Mouse (Mus musculus) urinary bladder, postnatal 10 days (tissue): ENCODE measurements around the gene Zkscan6.

Experiments
- DNase-seq: peaks from one replicate; pipeline ENCODE4 v3.0.0; 2022; ENCODE audit warnings: low spot score

Zkscan6 gene

DNA sequence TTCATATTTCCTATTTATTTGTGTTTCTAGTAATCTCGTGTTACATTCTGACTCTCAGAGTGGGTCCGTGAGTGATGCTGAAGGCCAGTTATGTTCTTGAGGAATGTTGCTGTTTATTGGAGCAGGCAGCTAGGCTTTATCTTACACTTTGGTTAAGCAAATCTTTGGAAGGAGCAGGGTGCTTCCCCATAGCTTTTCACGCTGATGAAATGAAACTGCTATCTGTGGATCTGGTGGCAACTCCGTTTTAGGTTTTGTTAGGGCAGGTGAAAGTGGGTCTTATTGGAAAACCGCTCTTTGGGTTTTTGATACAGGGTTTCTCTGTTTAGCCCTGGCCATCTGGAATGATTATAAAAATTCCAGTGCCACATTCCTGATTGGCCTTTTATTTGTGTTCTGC, 5.1 kb downstream of the Zkscan6 start:
- no peak for DNase-seq

DNA sequence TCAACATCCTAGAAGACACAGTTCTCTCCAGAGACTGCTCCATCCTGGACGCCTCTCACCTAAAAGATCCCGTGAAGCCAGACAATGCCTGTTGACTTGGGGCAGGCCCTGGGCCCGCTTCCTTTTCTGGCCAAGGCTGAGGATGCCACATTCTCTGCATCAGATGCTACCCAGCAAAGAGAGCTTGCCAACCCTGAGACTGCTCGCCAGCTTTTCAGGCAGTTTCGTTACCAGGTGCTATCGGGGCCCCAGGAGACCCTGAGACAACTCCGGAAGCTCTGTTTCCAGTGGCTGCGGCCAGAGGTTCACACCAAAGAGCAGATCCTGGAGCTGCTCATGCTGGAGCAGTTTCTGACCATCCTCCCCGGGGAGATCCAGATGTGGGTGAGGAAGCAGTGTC, 7.4 kb downstream of the Zkscan6 start:
- DNase-seq, result no peak

- no peak for DNase-seq
Measured at GRCm38 (mm10) chr11:65816237-65816636, 9.3 kb downstream of the Zkscan6 start.

GRCm38 (mm10) chr11:65818193-65818592, 11.2 kb downstream of the Zkscan6 start:
- DNase-seq, result no peak

- DNase-seq, result no peak
Measured at GRCm38 (mm10) chr11:65820280-65820679, 13.3 kb downstream of the Zkscan6 start.

GRCm38 (mm10) chr11:65820877-65821276, 13.9 kb downstream of the Zkscan6 start:
- DNase-seq, result peak; percentile 42

DNA sequence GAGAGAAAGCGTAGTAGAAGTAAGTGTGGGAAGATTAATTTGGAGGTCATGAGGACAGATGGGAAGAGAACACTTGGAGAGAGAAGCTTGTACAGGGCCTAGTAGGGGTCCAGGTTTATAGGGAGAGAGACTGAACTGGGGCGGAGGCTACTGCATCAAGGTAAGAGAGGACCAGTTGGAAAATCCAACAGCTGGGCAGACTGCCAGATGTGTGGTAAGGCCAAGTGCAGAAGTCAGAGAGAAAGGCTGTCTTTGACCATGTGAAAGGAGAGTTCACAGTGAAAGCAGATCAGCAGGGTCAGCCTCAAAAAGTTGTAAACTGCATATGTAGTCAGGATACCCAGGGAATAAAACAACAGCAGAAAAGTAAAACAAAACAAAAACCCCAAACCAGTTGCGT, 17.6 kb downstream of the Zkscan6 start:
- DNase-seq, result no peak

DNA sequence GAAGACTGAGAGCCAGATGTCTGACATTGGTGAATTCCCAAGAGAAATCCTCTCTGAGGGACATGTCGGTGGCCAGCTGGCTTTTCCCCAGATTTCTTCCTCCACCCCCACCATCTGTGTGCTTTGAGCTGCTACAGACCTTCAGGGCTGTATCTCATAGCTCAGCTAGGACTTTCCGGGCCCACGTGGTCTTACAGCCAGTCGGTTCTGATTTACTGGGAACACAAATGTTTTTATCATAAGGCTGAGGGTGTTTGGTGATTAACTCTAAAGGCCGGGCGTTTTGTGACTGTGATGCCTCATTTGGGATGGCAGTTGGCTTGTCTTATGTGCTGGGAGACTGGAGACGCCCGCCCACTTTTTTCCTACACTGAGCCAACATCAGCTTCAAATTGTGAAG, 32.0 kb downstream of the Zkscan6 start:
- DNase-seq, result no peak

GRCm38 (mm10) chr11:65846446-65846845, 39.5 kb downstream of the Zkscan6 start:
- no peak for DNase-seq

DNA sequence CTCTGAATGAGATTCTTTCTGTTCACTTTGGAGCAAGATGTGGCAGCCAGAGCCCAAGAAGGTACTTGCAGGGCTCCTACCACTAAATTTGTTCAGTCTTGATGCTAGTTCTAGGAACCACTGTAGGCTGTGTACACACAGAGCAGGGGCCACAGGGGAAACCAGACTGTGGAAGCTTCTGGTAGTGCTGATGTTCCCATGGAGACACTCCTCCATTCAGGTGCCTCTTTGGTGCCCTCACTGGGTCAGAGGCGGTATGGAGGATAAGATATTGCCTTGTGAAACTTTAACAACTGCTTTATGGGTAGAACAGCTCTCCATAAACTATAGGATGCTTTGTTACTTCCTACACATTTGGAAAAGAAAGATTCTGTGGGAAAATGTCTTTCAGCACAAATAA, 45.1 kb downstream of the Zkscan6 start:
- DNase-seq, result no peak

GRCm38 (mm10) chr11:65861476-65861875, 54.5 kb downstream of the Zkscan6 start:
- DNase-seq, result no peak

DNA sequence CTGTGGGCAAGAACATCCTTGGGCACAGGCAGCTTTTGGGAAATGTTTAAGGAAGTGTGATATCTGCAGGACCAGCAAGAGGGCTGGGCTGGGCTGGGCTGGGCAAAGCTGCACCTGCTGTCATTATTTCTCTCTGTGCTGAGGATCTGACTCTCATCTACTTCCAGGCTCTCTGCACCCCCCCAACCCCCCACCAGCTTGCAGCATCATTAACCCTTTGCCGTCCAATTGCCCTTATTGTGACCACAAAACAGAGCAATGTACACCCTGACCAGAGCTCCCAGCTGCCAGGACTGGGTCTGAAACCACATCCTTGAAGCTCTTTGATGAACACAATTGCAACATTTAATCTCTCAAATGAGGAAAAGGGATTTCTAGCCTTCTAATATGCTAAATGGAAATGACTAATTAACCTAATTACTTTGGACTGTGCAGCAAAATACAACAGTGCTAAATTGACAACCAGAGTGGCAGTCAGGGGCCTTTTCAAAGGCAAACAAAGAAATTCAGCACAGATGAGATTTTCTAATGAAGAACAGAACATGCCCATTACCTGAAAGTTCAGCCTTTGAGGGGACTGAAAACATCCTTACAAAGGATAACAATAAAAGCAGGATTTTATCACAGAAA, 70.3 kb downstream of the Zkscan6 start:
- no peak for DNase-seq
